Mouse (Mus musculus) adrenal gland (tissue): ENCODE data around the gene Ppip5k2.

Experiments used
- intact Hi-C: fragments of 180-260 bp; cut with DNase I; formaldehyde crosslinking; loops from one replicate; pipeline ENCODE4 v1.15.1; 2025

The Ppip5k2 gene

GRCm38 (mm10) chr1:97759841-97760240, 10.4 kb downstream of the Ppip5k2 start:
- intact Hi-C loops = no loop called here

- intact Hi-C loops = no loop called here
Measured at GRCm38 (mm10) chr1:97754392-97754791, 15.8 kb downstream of the Ppip5k2 start.

GRCm38 (mm10) chr1:97753216-97753615, 17.0 kb downstream of the Ppip5k2 start:
- intact Hi-C loops = no loop called here

GRCm38 (mm10) chr1:97748163-97748562, 22.0 kb downstream of the Ppip5k2 start:
- intact Hi-C loops = no loop called here

GRCm38 (mm10) chr1:97746261-97746660, 23.9 kb downstream of the Ppip5k2 start:
- intact Hi-C loops = no loop called here

- intact Hi-C loops = no loop called here
Measured at GRCm38 (mm10) chr1:97745712-97746111, 24.5 kb downstream of the Ppip5k2 start.

GRCm38 (mm10) chr1:97743063-97743462, 27.1 kb downstream of the Ppip5k2 start:
- intact Hi-C loops = no loop called here

- intact Hi-C loops = no loop called here
Measured at GRCm38 (mm10) chr1:97729339-97729738, 40.9 kb downstream of the Ppip5k2 start.

- intact Hi-C loops = no loop called here
Measured at GRCm38 (mm10) chr1:97726730-97727129, 43.5 kb downstream of the Ppip5k2 start.

- intact Hi-C loops = no loop called here
Measured at GRCm38 (mm10) chr1:97718440-97718839, 51.8 kb downstream of the Ppip5k2 start.

- intact Hi-C loops = no loop called here
Measured at GRCm38 (mm10) chr1:97714334-97714868, 55.8 kb downstream of the Ppip5k2 start.

- intact Hi-C loops = no loop called here
Measured at GRCm38 (mm10) chr1:97710520-97710919, 59.7 kb downstream of the Ppip5k2 start.

GRCm38 (mm10) chr1:97705389-97705788, 64.8 kb downstream of the Ppip5k2 start:
- intact Hi-C loops = no loop called here

GRCm38 (mm10) chr1:97704646-97705045, 65.6 kb downstream of the Ppip5k2 start:
- intact Hi-C loops = no loop called here

- intact Hi-C loops = no loop called here
Measured at GRCm38 (mm10) chr1:97698956-97699570, 71.1 kb downstream of the Ppip5k2 start.

- intact Hi-C loops = no loop called here
Measured at GRCm38 (mm10) chr1:97697273-97697672, 72.9 kb downstream of the Ppip5k2 start.

GRCm38 (mm10) chr1:97693825-97694224, 76.4 kb downstream of the Ppip5k2 start:
- intact Hi-C loops = no loop called here

- intact Hi-C loops = loop anchor here (10.0 kb wide), 1 partner anchor 194 kb away; no protein-coding TSS in a partner anchor
Measured at GRCm38 (mm10) chr1:97688756-97689155, 81.5 kb downstream of the Ppip5k2 start.

GRCm38 (mm10) chr1:97676526-97677177, 93.6 kb downstream of the Ppip5k2 start:
- intact Hi-C loops = no loop called here

- intact Hi-C loops = no loop called here
Measured at GRCm38 (mm10) chr1:97676115-97676514, 94.1 kb downstream of the Ppip5k2 start.

- intact Hi-C loops = no loop called here
Measured at GRCm38 (mm10) chr1:97672849-97673248, 97.4 kb downstream of the Ppip5k2 start.

GRCm38 (mm10) chr1:97667288-97667687, 102.9 kb downstream of the Ppip5k2 start:
- intact Hi-C loops = no loop called here

- intact Hi-C loops = no loop called here
Measured at GRCm38 (mm10) chr1:97662324-97662723, 107.9 kb downstream of the Ppip5k2 start.
